8 mouse cellular contexts compared by ENCODE assay signal in the genomic region with DNA sequence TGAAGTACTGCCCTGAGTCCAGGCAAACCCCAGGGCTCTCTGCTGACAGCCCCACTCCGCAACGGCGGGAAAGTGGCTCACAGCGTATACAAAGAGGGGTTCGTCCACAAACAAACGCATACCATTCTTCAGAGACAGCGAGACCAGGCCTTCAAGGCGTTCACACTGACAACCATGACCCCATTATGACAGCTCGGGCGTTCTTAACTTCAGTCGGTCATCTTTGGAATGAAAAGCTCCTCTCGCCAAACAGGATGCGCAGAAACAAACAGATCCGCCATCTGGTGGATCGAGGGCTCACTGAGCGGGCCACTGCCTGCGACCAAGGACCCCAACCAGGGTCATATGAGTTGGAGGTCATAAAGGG. TPM values are rescaled to one million over a fixed set of nuclear protein-coding genes. Genes with fewer than 3 reads are reported as not detected.
DNase-seq lines count a peak whose midpoint lies in the region; ATAC-seq and TF ChIP-seq lines count a peak whose summit lies in the region.

No protein-coding gene starts in this region.

- peak overlapping the region; percentile 91 for H3K4me3 ChIP-seq in heart, embryonic 10.5 days
- H3K4me3 ChIP-seq in forebrain, embryonic 14.5 days (ENCODE audit: low read depth, low read length): peak overlapping the region; percentile 84
- peak overlapping the region; percentile 82 for H3K4me3 ChIP-seq in limb, embryonic 14.5 days (replicated peaks; ENCODE audit: low read length)
- H3K4me3 ChIP-seq in midbrain, embryonic 14.5 days (replicated peaks; ENCODE audit: low read depth, low read length): peak overlapping the region; percentile 78

- H3K27me3 ChIP-seq in heart, embryonic 10.5 days (ENCODE audit: insufficient read depth, poor library complexity, severe bottlenecking): peaks cover 27% of the 10 kb centered on the region
- H3K27me3 ChIP-seq in forebrain, embryonic 14.5 days (replicated peaks; ENCODE audit: control insufficient read depth, insufficient read depth, low read length): peaks cover 4% of the 10 kb centered on the region; the same call in 1 of the 2 replicates
- H3K27me3 ChIP-seq in limb, embryonic 14.5 days (ENCODE audit: control insufficient read depth, insufficient read depth, low read length): no peaks in the 10 kb centered on the region; the same call in 1 of the 2 replicates
- 0 out of 2 replicates have a peak, but pooled peaks cover 4% of the 10 kb centered on the region for H3K27me3 ChIP-seq in midbrain, embryonic 14.5 days (ENCODE audit: control insufficient read depth, insufficient read depth, low read length)

- no peak for TF ChIP-seq POLR2A in limb, embryonic 14.5 days (IDR thresholded peaks at IDR 0.05; ENCODE audit: borderline replicate concordance, extremely low read depth, insufficient read depth, insufficient read length)

- no peaks in the 10 kb centered on the region for H3K36me3 ChIP-seq in heart, embryonic 10.5 days
- no peaks in the 10 kb centered on the region for H3K36me3 ChIP-seq in forebrain, embryonic 14.5 days (ENCODE audit: control insufficient read depth, insufficient read depth, low read length)
- H3K36me3 ChIP-seq in limb, embryonic 14.5 days (ENCODE audit: control insufficient read depth, insufficient read depth, low read length): no peaks in the 10 kb centered on the region
- no peaks in the 10 kb centered on the region for H3K36me3 ChIP-seq in midbrain, embryonic 14.5 days (ENCODE audit: control insufficient read depth, insufficient read depth, low read length)

- H3K4me2 ChIP-seq in forebrain, embryonic 14.5 days (ENCODE audit: low read length): peak overlapping the region; percentile 89
- H3K4me2 ChIP-seq in limb, embryonic 14.5 days (replicated peaks; ENCODE audit: low read depth, low read length, severe bottlenecking): peak overlapping the region; percentile 85
- H3K4me2 ChIP-seq in midbrain, embryonic 14.5 days (ENCODE audit: low read length): peak overlapping the region; percentile 85

- H3K9me3 ChIP-seq in heart, embryonic 10.5 days: no peaks in the 10 kb centered on the region
- H3K9me3 ChIP-seq in forebrain, embryonic 14.5 days (replicated peaks; ENCODE audit: control insufficient read depth, low read length): no peaks in the 10 kb centered on the region
- no peaks in the 10 kb centered on the region for H3K9me3 ChIP-seq in limb, embryonic 14.5 days (ENCODE audit: control insufficient read depth, low read length)
- H3K9me3 ChIP-seq in midbrain, embryonic 14.5 days (ENCODE audit: control insufficient read depth, low read length): no peaks in the 10 kb centered on the region

- under 1% methylated on average over 17 of the region's 17 CpGs for WGBS in heart, embryonic 10.5 days
- 0% methylated on average over 17 of the region's 17 CpGs for WGBS in forebrain, embryonic 14.5 days
- WGBS in limb, embryonic 14.5 days: under 1% methylated on average over 17 of the region's 17 CpGs
- WGBS in midbrain, embryonic 14.5 days: 0% methylated on average over 17 of the region's 17 CpGs

- H3K27ac ChIP-seq in heart, embryonic 10.5 days: peak overlapping the region; percentile 90
- peak overlapping the region; percentile 66; the same call in 1 of the 2 replicates for H3K27ac ChIP-seq in forebrain, embryonic 14.5 days (ENCODE audit: low read depth, low read length)
- no peak overlapping the region for H3K27ac ChIP-seq in limb, embryonic 14.5 days (replicated peaks; ENCODE audit: low read depth, low read length)
- peak overlapping the region; percentile 83 for H3K27ac ChIP-seq in midbrain, embryonic 14.5 days (replicated peaks; ENCODE audit: low read depth, low read length)

- peak overlapping the region; percentile 82 for H3K9ac ChIP-seq in forebrain, embryonic 14.5 days (ENCODE audit: low read length)
- peak overlapping the region; percentile 64 for H3K9ac ChIP-seq in limb, embryonic 14.5 days (ENCODE audit: low read depth, low read length, severe bottlenecking)
- H3K9ac ChIP-seq in midbrain, embryonic 14.5 days (replicated peaks; ENCODE audit: low read length): peak overlapping the region; percentile 84

- peak; percentile 8 for ATAC-seq in activated CD4-positive, CD25-positive, alpha-beta regulatory T cell, adult 4 months
- ATAC-seq in forebrain, embryonic 14.5 days: 0 out of 2 replicates have a peak, but pooled peaks have one; percentile 4
- ATAC-seq in limb, embryonic 14.5 days (ENCODE audit: low FRiP score, low read depth): no peak
- peak; percentile 18; the same call in 1 of the 2 replicates for ATAC-seq in midbrain, embryonic 14.5 days (ENCODE audit: low FRiP score, low TSS enrichment)

- intact Hi-C loops in heart, postnatal 25 days (cut with DNase I): no loop called here

- peak; percentile 73 for DNase-seq in heart, embryonic 10.5 days (ENCODE audit: low spot score)
- no peak for DNase-seq in heart, postnatal 25 days (ENCODE audit: low spot score)
- peak; percentile 41 for DNase-seq in forebrain, embryonic 14.5 days (ENCODE audit: low spot score)
- DNase-seq in limb, embryonic 14.5 days (ENCODE audit: low spot score): no peak
- DNase-seq in midbrain, embryonic 14.5 days: no peak
- no peak for DNase-seq in right cerebral cortex, postnatal 4 days
- no peak for DNase-seq in adrenal gland, postnatal 4 days (ENCODE audit: low spot score in 2 of 2)

- H3K4me1 ChIP-seq in heart, embryonic 10.5 days: 0 out of 2 replicates have a peak, but pooled peaks cover 6% of the 10 kb centered on the region
- H3K4me1 ChIP-seq in forebrain, embryonic 14.5 days (ENCODE audit: control insufficient read depth, insufficient read depth, low read length): peaks cover 6% of the 10 kb centered on the region; the same call in 1 of the 2 replicates
- H3K4me1 ChIP-seq in limb, embryonic 14.5 days (ENCODE audit: control insufficient read depth, insufficient read depth, low read length): 0 out of 2 replicates have a peak, but pooled peaks cover 4% of the 10 kb centered on the region
- H3K4me1 ChIP-seq in midbrain, embryonic 14.5 days (ENCODE audit: control insufficient read depth, insufficient read depth, low read length): peaks cover 6% of the 10 kb centered on the region; the same call in 1 of the 2 replicates

RNA-seq across cellular contexts. Expression of a gene that starts 1.5 kb away (rescaled TPM):
- polyA plus RNA-seq in heart, embryonic 10.5 days (2016; fragmentation: Nextera tagmentation; extraction: Ambion mirVana): 3.7 and 4.0 TPM in 2 replicates
- 1 to 10 TPM; 1.3 to 1.6 TPM for total RNA-seq in heart, postnatal 25 days (2021)
- 1 to 10 TPM; 3.2 to 3.3 TPM for polyA plus RNA-seq in activated CD4-positive, CD25-positive, alpha-beta regulatory T cell, adult 4 months (2017; shearing (Covaris generic))
- polyA plus RNA-seq in forebrain, embryonic 14.5 days (2014; fragmentation: Nextera tagmentation; extraction: Ambion mirVana): 5.2 and 6.7 TPM in 2 replicates
- polyA plus RNA-seq in limb, embryonic 14.5 days (2012; rRNA removed): 4.6 and 4.9 TPM in 2 replicates
- polyA plus RNA-seq in limb, embryonic 14.5 days (2014; fragmentation: Nextera tagmentation; extraction: Ambion mirVana): 3.7 and 4.2 TPM in 2 replicates
- 4.5 and 4.6 TPM in 2 replicates for polyA plus RNA-seq in midbrain, embryonic 14.5 days (2014; fragmentation: Nextera tagmentation; extraction: Ambion mirVana)
- total RNA-seq in adrenal gland, postnatal 4 days (2021): 1 to 10 TPM; 7.3 to 8.0 TPM

RNA-seq across cellular contexts. Expression of a gene that starts 36.0 kb away (rescaled TPM):
- polyA plus RNA-seq in heart, embryonic 10.5 days (2016; fragmentation: Nextera tagmentation; extraction: Ambion mirVana): 630 and 944 TPM in 2 replicates
- 100 to 1,000 TPM; 516 to 635 TPM for total RNA-seq in heart, postnatal 25 days (2021)
- under 1 TPM in 1 of 2 experiments, not detected in 1; 0.48 TPM for polyA plus RNA-seq in activated CD4-positive, CD25-positive, alpha-beta regulatory T cell, adult 4 months (2017; shearing (Covaris generic))
- 3.4 and 4.4 TPM in 2 replicates for polyA plus RNA-seq in forebrain, embryonic 14.5 days (2014; fragmentation: Nextera tagmentation; extraction: Ambion mirVana)
- 829 and 847 TPM in 2 replicates for polyA plus RNA-seq in limb, embryonic 14.5 days (2012; rRNA removed)
- 625 and 1,005 TPM in 2 replicates for polyA plus RNA-seq in limb, embryonic 14.5 days (2014; fragmentation: Nextera tagmentation; extraction: Ambion mirVana)
- 3.7 and 5.5 TPM in 2 replicates for polyA plus RNA-seq in midbrain, embryonic 14.5 days (2014; fragmentation: Nextera tagmentation; extraction: Ambion mirVana)
- 1,000 to 10,000 TPM in 1 of 2 experiments, 100 to 1,000 TPM in 1; 358 to 1,099 TPM for total RNA-seq in adrenal gland, postnatal 4 days (2021)

RNA-seq across cellular contexts. Expression of a gene that starts 52.8 kb away (rescaled TPM):
- polyA plus RNA-seq in heart, embryonic 10.5 days (2016; fragmentation: Nextera tagmentation; extraction: Ambion mirVana): 65.9 and 68.9 TPM in 2 replicates
- total RNA-seq in heart, postnatal 25 days (2021): 1 to 10 TPM; 8.2 to 8.7 TPM
- 10 to 100 TPM; 14.2 to 20.3 TPM for polyA plus RNA-seq in activated CD4-positive, CD25-positive, alpha-beta regulatory T cell, adult 4 months (2017; shearing (Covaris generic))
- polyA plus RNA-seq in forebrain, embryonic 14.5 days (2014; fragmentation: Nextera tagmentation; extraction: Ambion mirVana): 68.2 and 74.5 TPM in 2 replicates
- polyA plus RNA-seq in limb, embryonic 14.5 days (2012; rRNA removed): 29.4 and 29.5 TPM in 2 replicates
- polyA plus RNA-seq in limb, embryonic 14.5 days (2014; fragmentation: Nextera tagmentation; extraction: Ambion mirVana): 45.1 and 45.5 TPM in 2 replicates
- 69.8 and 75.8 TPM in 2 replicates for polyA plus RNA-seq in midbrain, embryonic 14.5 days (2014; fragmentation: Nextera tagmentation; extraction: Ambion mirVana)
- 10 to 100 TPM; 29.5 to 30.9 TPM for total RNA-seq in adrenal gland, postnatal 4 days (2021)

Comparison
In these comparisons a context has a peak if more than half of its experiments do, and no peak if none do; other contexts are left out.
1. DNase-seq: peak in heart, embryonic 10.5 days (single experiment) and forebrain, embryonic 14.5 days (single experiment); none in heart, postnatal 25 days (single experiment), limb, embryonic 14.5 days (single experiment), midbrain, embryonic 14.5 days (single experiment), right cerebral cortex, postnatal 4 days (single experiment) and adrenal gland, postnatal 4 days (0 of 2).
2. RNA of a gene that starts 36.0 kb away (polyA plus RNA-seq): 625 to 1,005 TPM in limb, embryonic 14.5 days and 630 to 944 TPM in heart, embryonic 10.5 days; 3.4 to 4.4 TPM in forebrain, embryonic 14.5 days, 3.7 to 5.5 TPM in midbrain, embryonic 14.5 days and 0.48 TPM in activated CD4-positive, CD25-positive, alpha-beta regulatory T cell, adult 4 months; every median in the first group is over 10 times any median in the second.
3. Peak in every context shown above with its lines, with median percentiles within 50 percentile points of each other: H3K4me3 ChIP-seq, H3K4me2 ChIP-seq and H3K9ac ChIP-seq.